Mouse (Mus musculus) layer of hippocampus, adult 8-10 months (tissue): ENCODE measurements at regions not wholly inside any gene's neighbourhood (a gene's known extent, or its start where the extent isn't known, plus 50 kb on each side); places are given as distances from the start of the nearest gene placed in this dataset.
A peak's percentile ranks its signal among the peaks of the same experiment; 100 is the strongest.
"Not testable (repeated sequence)": the region's sequence is repeated elsewhere in the genome, so short reads cannot be mapped to it uniquely, and the experiment has no call there.

Source experiments
- DNase-seq, 2 experiments: peaks; one replicate each; pipeline ENCODE4 v3.0.0; 2022; ENCODE audit warnings: low spot score in 2 of 2

DNA sequence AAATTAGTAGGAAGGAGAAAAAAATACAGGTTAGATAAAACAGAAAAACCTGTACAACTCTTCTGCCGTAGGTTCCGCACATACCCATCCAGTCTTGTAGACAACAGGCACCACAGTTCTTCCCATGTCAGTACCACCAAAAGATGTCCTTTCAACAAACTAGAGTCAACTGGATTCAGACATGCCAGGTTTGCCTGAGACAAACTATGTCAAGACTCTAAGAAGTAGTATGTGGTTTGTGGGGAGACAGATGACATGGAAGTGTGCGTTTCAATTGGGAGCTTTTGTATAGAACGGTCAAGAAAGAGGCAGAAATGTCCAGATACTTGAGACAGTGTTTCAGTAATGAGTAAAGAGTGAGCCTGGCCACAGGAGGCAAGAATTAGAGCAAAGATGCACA, 119.5 kb upstream of the Nebl start:
- no peak for DNase-seq

DNA sequence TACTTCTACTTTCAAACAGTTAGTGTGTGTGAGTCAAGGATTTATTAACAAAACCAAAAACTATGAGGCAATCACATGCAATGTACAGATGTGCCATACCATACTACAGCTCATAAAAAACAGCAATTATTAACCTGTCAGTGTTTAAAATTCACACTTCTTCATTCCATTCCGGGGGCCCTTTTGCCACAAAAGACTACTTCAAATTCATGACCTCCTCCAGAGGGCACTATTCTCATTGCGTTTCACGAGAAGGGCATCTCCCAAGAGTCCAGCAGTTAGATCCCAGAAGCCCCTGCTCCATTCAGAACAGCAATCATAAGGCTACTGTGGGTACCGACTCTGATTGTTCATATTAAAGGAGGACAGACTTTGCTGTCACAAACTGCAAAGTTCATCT, 118.0 kb upstream of the Nebl start:
- DNase-seq, result no peak

DNA sequence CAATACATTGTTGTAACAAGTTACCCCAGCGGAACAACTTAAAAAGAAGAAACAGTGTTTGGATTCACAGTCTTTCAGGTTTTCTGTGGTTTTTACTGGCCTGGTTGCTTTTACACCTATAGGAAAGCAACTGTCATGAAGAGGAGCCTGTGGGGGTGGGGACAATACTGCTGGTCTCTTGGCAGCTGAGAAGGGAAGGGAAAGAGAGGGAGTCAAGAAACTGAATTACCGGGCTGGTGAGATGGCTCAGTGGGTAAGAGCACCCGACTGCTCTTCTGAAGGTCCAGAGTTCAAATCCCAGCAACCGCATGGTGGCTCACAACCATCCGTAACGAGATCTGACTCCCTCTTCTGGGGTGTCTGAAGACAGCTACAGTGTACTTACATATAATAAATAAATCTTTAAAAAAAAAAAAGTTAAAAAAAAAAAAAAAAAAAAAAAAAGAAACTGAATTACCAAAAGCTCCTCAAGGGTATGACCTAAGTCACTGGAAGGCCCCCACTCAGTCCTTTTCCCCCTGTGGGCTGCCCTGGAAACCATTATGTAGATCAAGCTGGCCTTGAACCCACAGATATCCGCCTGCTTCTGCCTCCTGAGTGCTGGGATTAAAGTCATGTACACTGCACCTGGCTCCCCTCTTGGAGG, 114.3 kb upstream of the Nebl start:
- not testable (repeated sequence) for DNase-seq

DNA sequence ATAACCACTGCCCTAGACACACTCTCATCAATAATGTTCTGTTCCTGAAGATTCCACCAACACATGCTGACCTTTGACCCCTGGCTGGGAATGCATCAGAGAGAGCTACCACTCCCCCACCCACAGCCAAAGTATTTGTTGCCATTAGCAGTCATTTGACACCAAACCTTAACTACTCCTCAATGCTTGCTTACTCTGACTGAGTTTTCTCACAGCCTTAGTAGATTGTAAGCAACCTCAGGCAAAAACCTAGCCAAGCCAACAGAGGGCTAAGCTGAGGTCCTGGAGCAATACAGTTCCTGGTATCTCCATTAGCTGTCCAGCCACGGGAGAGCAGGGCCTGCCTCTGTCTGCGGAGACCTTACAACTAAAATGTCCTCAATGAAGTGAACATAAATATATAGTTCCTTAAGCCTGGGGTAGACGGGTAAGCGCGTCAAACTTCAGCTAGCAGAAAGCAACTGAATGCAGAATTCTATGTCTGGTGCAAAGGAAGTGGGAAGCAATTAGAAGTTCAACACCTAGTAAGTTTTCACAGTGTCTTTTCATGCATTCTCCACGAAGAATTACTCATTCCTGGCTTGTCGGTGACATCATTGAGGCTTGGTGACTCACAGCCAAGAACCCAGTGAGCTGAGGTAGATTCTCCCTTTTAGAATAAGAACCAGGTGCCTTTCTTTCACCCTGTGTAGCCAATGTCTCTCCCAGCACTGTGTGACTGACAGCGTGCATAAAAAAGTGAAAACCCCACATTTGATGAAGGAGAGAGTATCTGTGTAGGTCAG, 113.6 kb upstream of the Nebl start:
- DNase-seq, result no peak

DNA sequence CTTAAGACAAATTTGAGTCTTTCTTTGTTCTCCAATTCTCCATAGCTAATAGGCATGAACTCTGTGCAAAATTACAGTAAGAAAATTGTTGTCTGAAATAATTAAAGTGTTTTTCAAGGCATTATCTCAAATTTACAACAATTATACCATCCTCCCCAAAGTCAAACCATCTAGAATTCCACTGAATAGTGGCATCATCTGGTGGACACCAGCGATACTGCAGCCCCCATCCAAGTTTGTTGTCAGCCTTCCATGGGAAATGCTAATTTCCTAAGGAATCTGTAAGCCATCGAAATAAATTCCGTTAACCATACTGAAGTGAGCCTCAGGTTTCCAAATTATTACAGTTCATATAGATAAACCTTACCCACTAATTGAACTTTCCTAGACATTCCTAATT, 110.7 kb upstream of the Nebl start:
- peak in 1 of 2 experiments; percentile 58 for DNase-seq

DNA sequence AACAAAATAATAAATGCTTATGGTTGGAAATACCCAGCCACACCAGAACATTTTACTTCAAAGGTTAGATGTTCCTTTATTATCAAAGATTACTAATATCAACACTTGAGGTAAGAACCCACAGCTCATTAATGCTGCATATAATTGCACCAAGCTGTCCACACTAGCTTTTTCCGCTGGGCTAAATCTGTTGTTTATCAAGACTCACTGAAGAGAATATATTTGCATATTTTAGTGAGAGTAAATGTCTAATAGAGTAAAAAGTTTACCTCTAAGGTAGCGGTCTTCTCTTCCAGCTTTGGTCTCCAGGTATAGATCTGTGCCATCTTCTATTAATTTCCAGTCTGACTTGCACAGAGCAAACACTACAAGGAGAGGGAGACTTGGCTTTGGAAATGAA, 110.3 kb upstream of the Nebl start:
- no peak for DNase-seq

DNA sequence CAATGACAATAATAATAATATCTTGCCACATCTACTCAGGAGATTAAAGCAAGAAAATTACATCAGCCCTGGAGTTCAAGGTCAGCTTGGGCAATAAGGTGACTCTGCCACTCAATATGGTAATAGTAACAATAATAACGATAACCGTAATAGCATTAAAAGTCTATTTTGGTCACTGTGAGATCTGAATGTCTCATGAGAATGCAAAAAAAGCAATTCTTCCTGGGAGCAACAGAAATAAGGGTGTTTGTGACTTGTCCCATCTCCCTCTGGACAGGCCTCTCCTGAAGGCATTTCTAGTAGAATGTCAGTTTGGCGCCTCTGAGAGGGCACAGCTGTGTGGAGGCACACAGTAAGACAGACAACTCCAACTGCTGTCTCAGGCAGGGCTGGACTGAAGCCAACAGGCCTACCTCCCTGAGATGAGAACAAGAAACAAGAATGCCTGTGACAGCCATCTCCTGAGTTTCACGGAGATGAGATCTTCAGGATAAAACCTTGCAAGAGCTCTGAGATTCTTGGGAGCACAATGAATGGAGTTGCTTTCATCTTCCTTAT, 109.8 kb upstream of the Nebl start:
- peak in 1 of 2 experiments; percentile 23 for DNase-seq

DNA sequence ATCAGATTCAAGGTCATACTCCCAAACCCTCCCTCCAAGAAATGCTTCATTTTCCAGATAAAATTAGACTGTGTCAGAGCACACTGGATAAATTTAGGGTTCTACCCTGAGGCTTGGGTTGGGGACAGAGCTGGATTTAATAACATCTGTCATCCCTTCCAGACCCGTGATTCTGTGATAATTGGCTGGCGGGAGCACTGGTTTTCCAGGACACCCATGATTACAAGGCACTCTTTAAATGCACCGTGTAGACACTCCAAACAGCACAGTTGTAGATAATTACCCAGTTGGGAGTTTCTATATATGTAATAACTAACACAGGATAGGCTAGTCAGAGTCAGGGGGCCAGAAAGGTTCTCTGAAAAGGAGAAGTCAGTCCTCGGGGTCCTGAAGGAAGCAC, 108.4 kb upstream of the Nebl start:
- DNase-seq, result no peak

DNA sequence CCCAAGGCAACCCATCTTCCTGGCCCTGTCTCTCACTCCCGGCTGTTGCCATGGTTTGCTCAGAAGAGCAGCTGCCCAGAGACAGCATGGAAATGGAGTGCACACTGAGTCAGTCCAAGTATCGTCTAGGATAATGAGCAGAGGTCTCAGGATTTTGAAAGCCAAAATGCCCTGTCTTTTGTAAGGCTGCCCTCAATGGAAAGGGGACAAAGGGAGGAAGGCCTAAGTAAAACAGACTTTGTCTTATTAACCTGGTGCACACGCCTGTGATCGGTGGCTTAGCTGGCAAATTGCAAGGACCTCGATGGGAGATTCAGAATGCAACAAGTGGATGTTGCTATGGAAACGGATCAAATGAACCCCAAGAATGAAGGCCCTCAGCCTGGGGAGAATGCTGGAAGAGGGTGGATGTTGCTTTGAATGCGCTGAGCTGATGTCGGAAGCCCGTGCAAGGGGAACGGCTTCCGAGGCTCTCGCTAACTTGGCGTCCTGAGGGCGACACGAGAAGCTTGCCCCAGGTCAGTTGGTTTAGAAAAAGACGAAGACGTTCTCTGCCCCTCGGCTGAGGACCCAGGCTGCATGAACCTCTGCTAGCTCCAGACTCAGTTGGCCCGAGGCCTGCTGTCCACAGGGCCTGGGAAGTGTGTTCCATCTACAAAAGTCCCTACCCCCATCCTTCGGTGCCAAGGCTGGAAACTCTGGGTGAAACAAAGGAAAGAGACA, 107.8 kb upstream of the Nebl start:
- DNase-seq, result peak; percentile 20 to 24

DNA sequence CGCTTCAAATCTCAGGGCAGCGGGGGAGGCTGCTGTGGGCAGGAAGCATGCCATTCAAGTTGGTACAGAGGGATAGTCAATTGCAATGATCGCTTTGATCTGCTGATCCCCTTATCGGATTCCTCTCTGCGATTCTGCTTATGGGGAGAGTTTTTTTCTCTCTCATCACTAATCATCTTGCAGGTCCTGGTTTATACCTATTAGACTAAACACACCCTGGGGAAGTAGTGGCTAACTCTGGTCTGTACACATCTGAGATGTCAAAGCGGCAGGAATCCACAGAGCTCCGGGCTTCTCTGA, 107.1 kb upstream of the Nebl start:
- DNase-seq, result no peak

DNA sequence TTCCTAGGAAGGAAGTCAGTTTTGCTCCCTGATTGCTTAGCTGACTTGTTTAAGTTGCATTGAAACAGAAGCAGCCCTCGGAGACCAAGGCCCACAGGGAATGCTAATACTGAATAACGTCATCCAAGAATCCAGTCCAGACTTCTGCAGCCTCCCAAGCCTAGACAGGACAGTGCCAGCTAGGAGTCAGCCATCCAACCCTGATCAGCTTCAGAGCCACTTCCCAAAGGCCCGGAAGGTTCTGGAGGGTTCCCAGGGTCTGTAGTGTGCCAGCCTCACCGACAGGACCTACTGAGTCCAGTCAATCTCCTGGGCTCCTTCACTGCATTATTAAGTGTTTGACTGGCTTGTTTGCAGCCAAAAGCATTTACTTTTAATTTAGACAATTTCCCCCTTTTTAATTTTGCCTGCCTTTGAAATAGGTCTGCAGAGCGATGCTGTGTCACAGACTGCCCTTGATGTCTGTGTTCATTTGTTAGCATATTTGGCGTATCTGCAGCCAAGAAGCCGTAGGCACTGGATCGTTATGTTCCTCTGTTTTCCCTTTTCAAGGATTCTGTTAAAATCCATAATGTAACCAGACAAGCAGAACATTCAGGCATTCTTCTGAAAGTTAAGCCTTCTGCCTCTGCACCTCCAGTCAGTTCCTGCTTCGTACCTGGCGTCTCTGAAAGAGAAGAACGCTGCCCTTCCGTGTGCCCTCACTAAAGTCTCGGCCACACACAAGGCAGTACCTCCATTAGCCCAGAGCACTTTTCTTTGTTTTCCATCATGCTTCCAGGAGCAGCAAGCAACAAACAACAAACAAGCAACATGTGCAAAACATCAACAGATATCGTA, 106.5 kb upstream of the Nebl start:
- no peak for DNase-seq

DNA sequence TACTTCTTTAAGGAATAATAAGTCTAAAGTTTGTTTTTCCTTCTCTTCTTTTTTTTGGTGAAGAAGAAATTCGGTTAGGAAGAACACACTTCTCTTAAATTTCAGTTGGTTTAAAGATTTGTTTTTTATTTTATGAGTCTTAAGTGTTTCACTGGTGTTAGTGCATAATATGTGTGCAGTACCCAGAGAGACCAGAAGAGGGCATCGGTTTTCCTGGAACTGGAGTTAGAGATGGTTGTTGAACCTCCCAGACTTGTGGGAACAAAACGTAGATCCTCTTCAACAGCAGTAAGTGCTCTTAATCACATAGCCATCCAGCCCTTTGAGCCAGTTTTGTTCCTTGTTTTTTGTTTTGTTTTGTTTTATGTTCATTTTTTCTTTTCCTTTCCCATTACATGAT, 101.5 kb upstream of the Nebl start:
- DNase-seq, result no peak

DNA sequence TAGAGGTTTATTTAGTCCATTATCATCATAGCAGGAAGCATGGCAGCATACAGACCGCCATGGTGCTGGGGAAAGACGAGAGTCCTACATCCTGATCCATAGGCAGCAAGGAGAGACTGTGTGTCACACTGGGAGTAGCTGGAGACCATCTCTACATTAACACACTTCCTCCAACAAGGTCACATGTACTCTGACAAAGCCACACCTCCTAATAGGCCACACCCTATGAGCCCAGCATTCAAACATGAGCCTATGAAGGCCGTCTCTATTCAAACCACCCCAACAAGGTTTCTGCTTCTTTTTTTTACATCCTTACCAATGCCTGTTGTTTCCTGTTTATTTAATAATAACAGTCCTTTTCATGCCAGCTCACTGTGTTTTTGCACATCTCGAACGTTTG, 99.0 kb upstream of the Nebl start:
- DNase-seq, result no peak

DNA sequence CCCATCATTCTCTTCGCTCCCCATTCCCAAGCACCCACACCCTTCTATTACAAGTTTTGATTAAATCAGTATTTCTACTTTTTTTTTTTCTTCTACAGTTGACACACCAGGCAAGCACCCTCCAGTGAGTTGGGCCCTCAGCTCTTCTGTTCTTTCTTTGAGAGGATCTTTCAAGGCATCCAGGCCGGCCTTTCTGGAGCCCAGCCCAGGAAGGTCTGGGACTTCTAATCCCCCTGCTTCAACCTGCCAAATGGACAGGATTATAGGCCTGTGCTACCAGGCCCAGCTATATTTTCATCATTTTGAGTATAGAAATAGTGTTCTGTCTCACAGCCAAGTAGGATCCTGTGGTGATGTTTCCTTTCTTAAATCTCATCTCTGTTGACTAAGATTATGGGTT, 94.0 kb upstream of the Nebl start:
- no peak for DNase-seq

DNA sequence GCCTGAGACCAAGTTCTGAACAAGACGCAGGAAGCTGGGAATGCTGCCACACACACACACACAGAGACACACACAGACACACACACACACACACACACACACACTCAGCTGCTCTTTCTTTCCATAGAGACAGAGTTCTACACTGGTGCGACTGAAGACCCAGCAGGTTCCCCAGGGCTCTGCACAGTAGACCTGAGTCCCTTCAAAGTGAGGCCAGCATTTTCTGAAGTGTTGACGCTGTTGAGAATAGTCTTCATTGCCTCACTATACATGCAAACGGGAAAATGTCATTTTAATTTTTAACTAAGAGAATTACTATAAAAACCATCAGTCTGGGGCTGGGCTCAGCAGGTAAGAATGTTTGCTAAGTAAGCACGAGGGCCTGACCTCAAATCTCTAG, 92.9 kb upstream of the Nebl start:
- DNase-seq, result no peak

DNA sequence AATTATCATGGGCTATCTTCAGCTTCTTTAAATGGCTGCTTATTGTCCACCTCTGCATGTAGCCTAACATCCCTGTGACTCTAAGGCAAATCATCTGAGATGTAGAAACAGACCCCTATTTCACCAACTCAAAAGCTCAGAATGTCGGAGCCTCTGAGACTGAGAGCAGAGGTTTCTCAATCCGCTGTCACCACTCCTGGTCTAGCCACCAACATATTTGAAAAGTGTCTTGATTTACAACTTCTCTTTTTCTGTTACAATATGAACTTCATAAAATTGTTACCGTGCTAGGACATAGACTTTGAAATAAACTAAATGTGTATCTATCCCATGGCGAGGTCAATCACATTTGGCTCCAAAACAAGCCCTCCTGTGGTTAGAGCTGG, 91.3 kb upstream of the Nebl start:
- DNase-seq, result no peak

DNA sequence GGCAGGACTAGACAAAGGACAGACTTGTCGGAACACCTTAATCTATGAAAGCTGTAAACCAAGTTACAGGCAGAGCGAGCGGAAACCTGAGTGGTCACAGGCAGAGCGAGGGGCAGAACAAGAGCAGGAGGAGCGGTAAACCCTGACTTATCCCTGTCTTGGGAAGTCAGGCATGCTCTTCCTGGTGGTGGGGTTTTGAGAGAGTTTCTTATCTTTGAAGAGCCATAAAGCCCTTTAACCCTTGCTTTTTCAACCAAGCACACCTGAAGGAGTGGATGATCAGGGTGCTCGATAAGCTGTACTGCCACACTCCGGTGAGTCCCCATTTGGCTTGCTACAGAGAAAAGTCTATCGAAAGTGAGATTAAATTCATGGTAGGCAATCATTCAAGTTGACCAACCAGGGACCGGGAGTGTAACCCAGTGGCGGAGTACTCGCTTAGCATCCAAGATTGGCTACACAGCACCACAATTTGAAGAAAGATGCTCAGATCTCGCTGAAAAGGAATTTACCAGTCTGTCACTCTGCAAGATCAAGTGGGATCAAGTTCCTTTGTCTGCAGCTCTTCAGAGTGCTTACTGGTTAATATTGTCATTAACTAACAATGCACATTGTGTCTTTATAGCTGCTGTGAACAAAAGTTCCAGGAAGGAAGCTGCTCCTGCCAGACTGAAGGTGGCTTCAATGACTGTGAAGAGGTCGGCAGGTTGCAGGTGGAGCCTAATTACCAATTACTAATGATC, 90.8 kb upstream of the Nebl start:
- no peak for DNase-seq

DNA sequence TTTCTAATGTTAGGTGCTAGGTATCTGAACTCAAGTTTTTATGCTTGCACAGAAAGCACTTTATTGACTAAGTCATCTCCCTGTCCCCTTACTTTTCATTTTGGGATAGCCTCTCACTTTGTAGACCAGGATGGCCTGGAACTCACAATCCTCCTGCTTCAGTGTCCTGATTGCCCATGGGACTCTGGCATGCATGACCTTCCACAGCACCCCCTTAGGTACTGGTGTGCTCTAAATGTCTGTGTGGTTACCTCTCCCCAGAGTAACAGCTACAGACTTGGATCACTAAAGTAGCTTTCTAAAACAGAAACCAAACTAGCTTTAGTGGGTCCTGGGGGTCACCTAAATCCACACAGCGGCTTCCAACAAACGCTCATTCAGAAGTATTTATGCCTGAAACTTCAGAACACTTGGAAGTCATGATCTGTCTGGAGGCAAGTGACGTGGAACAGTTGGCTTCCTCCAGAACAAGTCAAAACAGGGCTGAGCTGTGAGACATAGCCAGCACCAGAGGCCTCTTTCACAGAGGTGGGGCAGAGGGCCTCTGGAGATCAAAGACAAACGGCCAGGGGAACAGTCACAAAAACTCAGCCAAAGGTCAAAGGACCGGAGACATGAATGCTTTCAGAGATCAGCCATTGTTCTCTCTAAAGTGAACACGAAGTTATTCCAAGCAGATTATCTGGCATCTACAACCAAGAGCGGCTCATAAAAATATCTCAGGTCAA, 80.8 kb upstream of the Nebl start:
- DNase-seq, result no peak
